Mouse (Mus musculus) embryo, embryonic 9.5 days (tissue): ENCODE data around the gene Glg1.

ENCODE experiments used
- DNase-seq: peaks from one replicate; pipeline ENCODE4 v3.0.0-alpha.2; 2017; ENCODE audit errors: extremely low spot score

The Glg1 gene

DNA sequence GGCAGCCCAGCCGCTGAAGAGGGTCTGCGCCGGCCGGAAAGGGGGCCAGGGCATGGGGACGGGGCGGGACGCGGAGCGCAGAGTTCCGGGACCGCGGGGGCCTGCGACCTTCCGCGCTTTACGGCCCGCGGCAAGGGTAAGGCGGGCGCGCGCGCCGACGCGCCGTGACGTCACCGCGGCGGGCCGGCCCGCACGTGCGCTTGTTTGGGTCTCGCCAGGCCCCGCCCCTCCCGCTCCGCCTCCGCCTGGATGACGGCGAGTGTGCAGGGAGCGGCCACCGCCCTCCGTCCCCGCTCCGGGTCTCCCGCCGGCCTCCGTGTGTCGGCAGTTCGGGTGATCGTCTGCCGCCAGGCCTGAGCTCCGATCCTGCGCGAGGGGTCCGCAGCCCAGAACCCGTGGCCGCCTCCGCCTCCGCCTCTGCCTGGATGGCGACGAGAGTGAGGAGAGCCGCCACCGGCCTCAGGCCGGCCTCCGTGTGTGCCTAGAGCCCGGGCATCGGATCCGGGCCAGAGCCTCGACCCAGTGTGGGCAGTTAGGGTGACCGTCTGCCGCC lies 113.5 kb downstream of the Glg1 start:
- DNase-seq = peak; percentile 94

- peak; percentile 15 for DNase-seq
Observed at GRCm38 (mm10) chr8:111144901-111145459, 114.0 kb downstream of the Glg1 start.

DNA sequence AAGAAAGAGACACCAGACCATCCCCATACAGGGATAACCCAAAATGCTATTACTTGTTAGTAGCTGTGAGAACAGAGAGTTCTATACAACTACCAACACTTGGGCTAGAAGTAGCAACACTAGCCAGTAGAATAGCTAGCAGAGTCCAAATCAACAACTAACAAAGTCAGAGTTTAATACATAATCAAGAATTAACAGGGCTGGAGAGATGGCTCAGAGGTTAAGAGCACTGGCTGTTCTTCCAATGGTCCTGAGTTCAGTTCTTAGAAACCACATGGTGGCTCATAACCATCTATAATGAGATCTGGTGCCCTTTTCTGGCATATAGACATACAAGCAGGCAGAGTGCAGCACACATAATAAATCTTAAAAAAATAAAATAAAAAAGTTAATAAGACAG lies 116.5 kb downstream of the Glg1 start:
- DNase-seq = no peak

GRCm38 (mm10) chr8:111130756-111131155 lies 128.3 kb downstream of the Glg1 start:
- DNase-seq = no peak

GRCm38 (mm10) chr8:111119481-111119880 lies 139.5 kb downstream of the Glg1 start:
- no peak for DNase-seq

DNA sequence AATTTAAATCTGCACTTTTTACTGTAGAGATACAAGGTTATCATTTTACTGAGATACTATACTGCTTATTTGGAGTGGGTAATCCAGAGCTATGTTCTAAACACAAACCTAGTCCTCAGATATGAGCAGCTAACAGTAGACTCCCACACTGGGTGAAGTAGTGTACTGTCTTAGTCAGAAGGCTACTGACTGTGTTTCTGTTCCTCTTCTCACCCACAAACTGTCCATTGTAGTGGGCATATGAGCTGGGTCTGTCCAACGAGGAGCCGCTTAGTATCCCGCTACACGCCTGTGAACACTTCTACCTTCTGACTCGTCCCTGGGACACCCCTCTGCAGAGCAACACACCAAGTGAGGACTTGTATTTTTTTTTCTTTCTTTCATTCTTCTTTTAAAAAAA lies 144.1 kb downstream of the Glg1 start:
- DNase-seq = no peak
